Mouse (Mus musculus) forebrain, embryonic 11.5 days (tissue): Measurements from ENCODE around the gene Ier5l. TPM values are rescaled to one million over a fixed set of nuclear protein-coding genes. Genes with fewer than 3 reads are reported as not detected.

Source experiments
- ATAC-seq: fragments of 200-750 bp; cut with Nextera tagmentation; replicated peaks from 2 replicates; pipeline ENCODE4 v1.8.0; 2017; ENCODE audit warnings: moderate TSS enrichment; ENCODE audit not compliant: low FRiP score
- DNase-seq: peaks from one replicate; pipeline ENCODE4 v3.0.0-alpha.2; 2017; ENCODE audit warnings: low spot score
- H3K27ac ChIP-seq: fragments of 300-500 bp; sonication (generic); 2 replicates; pipeline ENCODE4 v1.5.1; 2014; ENCODE audit warnings: low read depth, low read length
- H3K27me3 ChIP-seq: fragments of 300-500 bp; sonication (generic); 2 replicates; pipeline ENCODE4 v1.6.1; 2014; ENCODE audit warnings: mild to moderate bottlenecking, low read length, mixed read lengths; ENCODE audit not compliant: control insufficient read depth, insufficient read depth
- H3K36me3 ChIP-seq: fragments of 300-500 bp; sonication (generic); 2 replicates; pipeline ENCODE4 v1.6.1; 2014; ENCODE audit warnings: mild to moderate bottlenecking, low read length, moderate library complexity, mixed read lengths; ENCODE audit not compliant: control insufficient read depth, insufficient read depth
- H3K4me1 ChIP-seq: fragments of 300-500 bp; sonication (generic); replicated peaks from 2 replicates; pipeline ENCODE4 v1.6.1; 2014; ENCODE audit warnings: low read length, mixed read lengths; ENCODE audit not compliant: control insufficient read depth, insufficient read depth
- H3K4me2 ChIP-seq: fragments of 300-500 bp; sonication (generic); 2 replicates; pipeline ENCODE4 v1.6.1; 2014; ENCODE audit warnings: low read depth, mild to moderate bottlenecking, low read length, moderate library complexity, mixed read lengths; ENCODE audit not compliant: severe bottlenecking
- H3K4me3 ChIP-seq: fragments of 300-500 bp; sonication (generic); 2 replicates; pipeline ENCODE4 v1.5.1; 2014; ENCODE audit warnings: low read depth, low read length
- H3K9ac ChIP-seq: fragments of 300-500 bp; sonication (generic); 2 replicates; pipeline ENCODE4 v1.6.1; 2014; ENCODE audit warnings: low read length
- H3K9me3 ChIP-seq: fragments of 300-500 bp; sonication (generic); 2 replicates; pipeline ENCODE4 v1.6.1; 2016; ENCODE audit warnings: low read length, mixed read lengths; ENCODE audit not compliant: control insufficient read depth
- WGBS: fragments of 180-500 bp; shearing (Covaris S2); extraction: QIAGEN DNeasy Blood & Tissue Kit; methylation state at CpG from one replicate; pipeline ENCODE4 v1.1.7; 2014; 5-methylcytosine and 5-hydroxymethylcytosine counted together
- polyA plus RNA-seq: library from polyadenylated mRNA; unstranded; fragments of >200 nt; fragmentation: Nextera tagmentation; extraction: Ambion mirVana; gene quantifications from 2 replicates; pipeline ENCODE4 v1.2.1, GENCODE M21; 2014

Gene Ier5l
- polyA plus RNA-seq, 1 experiment from 2014 or later: 3.7 TPM

DNA sequence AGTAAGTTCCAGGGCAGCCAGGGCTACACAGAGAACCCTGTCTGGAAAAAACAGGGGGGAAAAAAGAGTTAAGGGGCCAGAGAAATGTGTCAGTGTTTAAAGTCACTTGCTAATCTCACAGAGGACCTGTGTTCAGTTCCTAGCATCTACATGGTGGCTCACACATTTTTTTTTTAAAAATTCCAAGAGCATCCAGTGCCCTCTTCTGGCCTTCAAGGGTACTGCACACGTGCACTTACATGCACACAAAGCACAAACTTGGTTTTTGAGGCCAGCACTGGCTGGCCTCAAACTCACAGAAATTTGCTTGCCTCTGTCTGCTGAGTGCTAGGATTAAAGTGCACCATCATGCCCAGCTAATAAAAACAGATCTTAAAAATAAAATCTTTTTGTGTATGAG, 23.5 kb downstream of the Ier5l start:
- H3K9ac ChIP-seq: no peak overlapping the region
- no peaks in the 10 kb centered on the region for H3K27me3 ChIP-seq
- H3K9me3 ChIP-seq: 0 out of 2 replicates have a peak, but pooled peaks cover 4% of the 10 kb centered on the region
- no peaks in the 10 kb centered on the region; the same call in 1 of the 2 replicates for H3K36me3 ChIP-seq
- DNase-seq (no peak), ATAC-seq (no peak)
- H3K4me2 ChIP-seq: no peak overlapping the region
- no peak overlapping the region for H3K27ac ChIP-seq
- no peaks in the 10 kb centered on the region for H3K4me1 ChIP-seq
- 48% methylated on average over 1 of the region's 1 CpGs for WGBS
- H3K4me3 ChIP-seq: no peak overlapping the region

DNA sequence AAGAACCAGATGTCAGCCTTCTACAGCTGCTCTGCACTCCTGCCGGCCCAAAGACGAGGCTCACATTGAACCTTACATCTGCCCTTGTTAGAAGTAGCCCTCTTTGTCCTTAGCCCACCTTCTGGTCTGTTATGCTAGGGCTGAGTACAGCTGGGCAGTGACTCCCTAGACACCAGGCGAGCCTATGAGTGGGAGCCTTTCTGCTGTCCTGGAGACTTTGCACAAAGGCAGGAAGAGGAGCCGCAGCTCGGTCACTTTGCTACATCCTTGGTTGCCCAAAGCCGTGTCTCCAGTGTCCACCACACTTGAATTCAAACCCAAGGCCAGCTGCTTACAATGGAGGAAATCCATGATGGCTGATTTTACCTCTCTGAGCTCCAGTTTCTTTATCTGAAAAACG, 25.6 kb downstream of the Ier5l start:
- ATAC-seq (no peak), DNase-seq (no peak)
- Histone ChIP-seq H3K4me2 (no peak overlapping the region), H3K36me3 (no peaks in the 10 kb centered on the region; the same call in 1 of the 2 replicates), H3K4me1 (peaks cover 4% of the 10 kb centered on the region), H3K9me3 (0 out of 2 replicates have a peak, but pooled peaks cover 4% of the 10 kb centered on the region), H3K4me3 (no peak overlapping the region), H3K9ac (no peak overlapping the region), H3K27ac (no peak overlapping the region), H3K27me3 (no peaks in the 10 kb centered on the region)
- 92% methylated on average over 7 of the region's 7 CpGs for WGBS

DNA sequence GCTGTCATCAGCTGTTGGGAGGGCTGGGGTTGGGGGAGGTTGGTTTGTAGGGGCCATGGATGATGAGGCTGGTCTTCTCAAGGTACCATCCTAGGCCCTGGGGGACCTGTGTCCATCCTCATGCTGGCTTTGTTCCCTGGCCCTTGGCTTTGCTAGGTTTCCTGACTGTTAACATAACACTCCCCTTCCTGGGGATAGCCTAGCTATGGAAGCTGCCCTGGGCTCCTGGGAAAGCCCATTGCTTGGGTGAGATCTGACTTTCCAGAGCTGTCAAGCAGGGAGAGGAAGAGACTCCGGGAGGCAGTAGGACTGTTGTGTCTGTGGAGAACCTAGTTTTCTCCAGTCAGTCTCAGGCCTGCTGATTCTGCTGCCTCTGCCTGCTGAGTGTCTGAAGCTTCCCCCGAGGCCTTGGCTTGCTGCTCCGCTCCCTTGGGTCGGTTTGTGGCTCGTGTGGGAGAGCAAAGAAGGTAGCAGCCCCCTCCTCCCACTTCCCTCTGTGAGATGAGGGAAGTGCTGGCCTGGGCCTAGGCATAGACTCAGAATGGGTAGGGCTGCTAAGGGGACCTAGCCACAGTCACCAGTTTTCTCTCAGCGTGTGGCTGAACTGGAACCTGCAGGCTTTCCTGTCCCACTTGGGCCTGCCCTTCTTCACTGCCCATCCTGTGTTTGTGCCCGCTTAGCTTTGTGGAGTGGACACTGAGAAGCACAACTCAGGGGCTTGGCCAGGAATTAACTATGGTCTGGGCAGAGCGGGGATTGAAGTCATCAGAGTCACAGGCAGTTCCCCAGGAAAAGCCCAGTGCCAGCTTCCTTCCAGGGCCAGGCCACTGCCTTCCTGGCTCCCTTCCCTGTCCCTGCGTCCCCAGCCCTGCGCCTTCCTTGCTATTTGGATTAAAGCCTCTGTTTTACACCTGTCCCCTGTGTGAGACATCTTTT, 26.9 kb downstream of the Ier5l start:
- H3K4me2 ChIP-seq: no peak overlapping the region
- DNase-seq (no peak), ATAC-seq (no peak)
- H3K9me3 ChIP-seq: 0 out of 2 replicates have a peak, but pooled peaks cover 4% of the 10 kb centered on the region
- H3K27ac ChIP-seq: no peak overlapping the region
- H3K27me3 ChIP-seq: no peaks in the 10 kb centered on the region
- H3K4me3 ChIP-seq: no peak overlapping the region
- peaks cover 15% of the 10 kb centered on the region for H3K4me1 ChIP-seq
- H3K36me3 ChIP-seq: no peaks in the 10 kb centered on the region; the same call in 1 of the 2 replicates
- no peak overlapping the region for H3K9ac ChIP-seq
- 88% methylated on average over 10 of the region's 10 CpGs for WGBS

DNA sequence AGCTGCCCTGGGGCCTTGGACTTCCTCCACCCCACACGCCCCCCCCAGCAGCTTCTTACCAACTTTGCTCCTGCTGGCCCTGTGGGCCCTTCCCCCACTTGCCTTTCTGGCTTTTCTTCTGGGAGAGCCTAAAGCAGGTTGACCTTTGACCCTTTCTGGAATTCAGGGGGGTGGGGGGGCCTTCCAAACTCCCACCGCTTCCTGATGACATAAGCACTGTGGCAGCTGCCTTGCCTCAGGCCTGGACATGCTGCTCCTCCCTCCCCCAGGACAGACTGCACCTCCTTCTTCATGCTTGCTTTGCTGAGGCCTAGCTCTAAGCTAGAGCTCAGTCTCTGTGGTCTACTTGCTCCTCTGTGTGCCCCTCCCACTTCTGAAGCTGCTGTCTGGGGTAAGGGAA, 28.7 kb downstream of the Ier5l start:
- Histone ChIP-seq H3K4me3 (no peak overlapping the region), H3K4me1 (peaks cover 33% of the 10 kb centered on the region), H3K9me3 (0 out of 2 replicates have a peak, but pooled peaks cover 4% of the 10 kb centered on the region), H3K4me2 (no peak overlapping the region), H3K9ac (peak overlapping the region; percentile 7; the same call in 1 of the 2 replicates), H3K27me3 (no peaks in the 10 kb centered on the region), H3K36me3 (no peaks in the 10 kb centered on the region; the same call in 1 of the 2 replicates), H3K27ac (no peak overlapping the region)
- DNase-seq (peak; percentile 62), ATAC-seq (no peak)
- 15% methylated on average over 2 of the region's 2 CpGs for WGBS

DNA sequence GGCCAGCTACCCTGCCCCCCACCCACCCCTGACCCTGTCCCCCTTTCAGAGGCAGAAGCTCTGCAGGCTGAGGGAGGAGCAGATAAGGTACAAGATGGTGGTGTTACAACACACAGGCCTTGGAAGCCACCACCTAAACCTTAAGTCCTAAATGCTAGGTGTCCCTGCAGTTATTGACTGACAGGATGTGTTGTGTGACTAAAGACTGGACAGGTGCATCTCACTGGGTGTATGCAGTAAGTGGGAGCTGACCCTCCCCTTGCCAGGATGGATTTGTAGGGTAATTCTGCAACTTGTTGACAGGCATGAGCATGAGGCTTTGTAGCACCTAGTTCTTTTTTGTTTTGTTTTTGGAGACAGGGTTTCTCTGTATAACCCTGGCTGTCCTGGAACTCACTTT, 29.6 kb downstream of the Ier5l start:
- no peak for ATAC-seq
- Histone ChIP-seq H3K9ac (no peak overlapping the region), H3K27ac (no peak overlapping the region), H3K4me3 (no peak overlapping the region), H3K4me1 (peaks cover 33% of the 10 kb centered on the region), H3K27me3 (no peaks in the 10 kb centered on the region), H3K4me2 (no peak overlapping the region), H3K36me3 (peaks cover 3% of the 10 kb centered on the region), H3K9me3 (no peaks in the 10 kb centered on the region)
- DNase-seq: no peak

DNA sequence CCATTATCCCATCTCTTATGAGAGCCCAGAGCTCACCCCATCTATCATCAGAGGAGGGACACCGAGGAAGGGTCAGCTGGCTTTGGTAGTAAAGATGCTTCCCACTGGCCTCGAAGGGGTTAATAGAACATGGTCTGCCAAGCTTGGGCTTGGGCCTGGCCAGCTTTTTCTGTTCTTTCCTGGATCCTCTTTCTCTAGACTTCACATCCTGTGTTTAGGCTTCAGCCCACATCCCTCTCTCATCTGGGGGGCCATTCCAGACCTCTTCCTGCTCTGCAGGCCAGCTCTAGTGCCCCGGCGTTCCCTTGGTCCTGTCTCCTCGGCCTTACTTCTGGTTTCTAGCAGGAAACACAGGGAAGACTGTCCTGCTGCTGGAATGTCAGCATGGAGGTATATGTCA, 30.0 kb downstream of the Ier5l start:
- Histone ChIP-seq H3K9ac (no peak overlapping the region), H3K4me1 (peaks cover 33% of the 10 kb centered on the region), H3K36me3 (peaks cover 6% of the 10 kb centered on the region), H3K9me3 (no peaks in the 10 kb centered on the region), H3K27me3 (no peaks in the 10 kb centered on the region), H3K4me3 (no peak overlapping the region), H3K4me2 (no peak overlapping the region), H3K27ac (no peak overlapping the region)
- DNase-seq: no peak
- ATAC-seq: no peak
- 85% methylated on average over 5 of the region's 5 CpGs for WGBS

DNA sequence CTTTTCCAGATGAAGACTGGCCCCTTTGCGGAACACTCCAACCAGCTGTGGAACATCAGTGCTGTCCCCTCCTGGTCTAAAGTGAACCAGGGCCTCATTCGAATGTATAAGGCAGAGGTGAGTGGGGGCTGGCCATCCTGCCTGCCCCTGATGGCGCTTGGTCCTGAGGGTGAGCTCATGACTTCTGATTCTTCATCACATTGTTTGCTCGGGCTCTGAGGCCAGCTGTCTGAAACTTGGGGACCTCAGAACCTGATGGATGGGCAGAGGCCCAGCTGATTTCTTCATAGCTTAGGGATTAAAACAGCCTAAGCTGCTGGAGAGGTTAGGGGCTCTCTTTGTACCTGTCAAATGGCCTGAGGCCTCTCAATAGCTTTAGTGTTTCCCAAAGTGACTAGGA, 30.7 kb downstream of the Ier5l start:
- ATAC-seq: no peak
- H3K9me3 ChIP-seq: no peaks in the 10 kb centered on the region
- peak overlapping the region; percentile 27; the same call in 1 of the 2 replicates for H3K9ac ChIP-seq
- H3K4me2 ChIP-seq: no peak overlapping the region
- H3K4me3 ChIP-seq: no peak overlapping the region
- H3K36me3 ChIP-seq: peaks cover 6% of the 10 kb centered on the region
- H3K27me3 ChIP-seq: no peaks in the 10 kb centered on the region
- H3K4me1 ChIP-seq: peaks cover 33% of the 10 kb centered on the region
- H3K27ac ChIP-seq: peak overlapping the region; percentile 97; the same call in 1 of the 2 replicates
- 65% methylated on average over 4 of the region's 4 CpGs for WGBS
- no peak for DNase-seq

DNA sequence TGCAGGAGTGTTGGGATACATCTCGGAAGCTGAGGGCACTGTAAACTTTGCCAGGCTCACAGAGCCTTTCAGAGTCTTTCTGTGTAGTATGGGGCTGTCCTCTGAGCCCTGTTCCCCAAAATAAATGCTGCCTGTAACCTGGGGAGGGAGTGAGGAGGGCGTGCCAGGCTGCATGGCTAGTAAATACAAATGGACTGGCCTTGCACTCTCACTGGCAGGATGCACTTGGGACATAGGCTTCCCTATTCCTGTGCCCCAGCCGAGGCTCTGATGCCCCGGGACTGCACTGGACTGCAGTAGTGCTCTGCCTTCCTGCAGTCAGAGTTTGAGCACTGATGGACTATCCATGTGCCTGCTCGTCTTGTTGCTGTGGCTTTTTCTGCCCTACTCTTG, 31.5 kb downstream of the Ier5l start:
- Histone ChIP-seq H3K9ac (peak overlapping the region; percentile 71), H3K36me3 (peaks cover 6% of the 10 kb centered on the region), H3K27ac (peak overlapping the region; percentile 97), H3K27me3 (no peaks in the 10 kb centered on the region), H3K4me2 (peak overlapping the region; percentile 38; the same call in 1 of the 2 replicates), H3K4me3 (no peak overlapping the region), H3K4me1 (peaks cover 33% of the 10 kb centered on the region), H3K9me3 (no peaks in the 10 kb centered on the region)
- DNase-seq: no peak
- 65% methylated on average over 5 of the region's 5 CpGs for WGBS
- no peak for ATAC-seq
